Mouse (Mus musculus) lung, postnatal 10 days (tissue): ENCODE measurements around the gene Sik3.
A peak's percentile ranks its signal among the peaks of the same experiment; 100 is the strongest.
"Not testable (repeated sequence)": the region's sequence is repeated elsewhere in the genome, so short reads cannot be mapped to it uniquely, and the experiment has no call there.

Experiments
- DNase-seq: peaks from one replicate; pipeline ENCODE4 v3.0.0; 2021

Gene Sik3

DNA sequence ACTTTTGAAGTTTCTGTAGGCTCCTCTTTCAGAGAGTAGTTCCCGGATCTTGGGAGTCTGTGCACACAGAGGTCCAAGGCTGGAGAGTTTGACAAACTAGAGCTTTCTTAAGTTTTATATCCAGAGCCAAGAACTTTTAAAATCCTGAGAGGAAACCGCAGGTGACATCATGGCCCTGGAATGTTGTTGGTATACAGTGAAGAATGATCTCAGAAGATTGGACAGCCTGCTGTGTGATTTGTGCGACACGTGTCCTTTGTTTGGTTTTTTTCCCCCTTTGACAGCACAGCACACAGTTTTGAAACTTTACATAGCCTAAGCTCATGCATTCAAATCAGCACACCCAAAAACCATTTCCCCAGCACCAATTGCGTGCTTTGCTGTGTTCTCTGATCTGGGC is 99.6 kb downstream of the Sik3 start:
- peak; percentile 83 for DNase-seq

DNA sequence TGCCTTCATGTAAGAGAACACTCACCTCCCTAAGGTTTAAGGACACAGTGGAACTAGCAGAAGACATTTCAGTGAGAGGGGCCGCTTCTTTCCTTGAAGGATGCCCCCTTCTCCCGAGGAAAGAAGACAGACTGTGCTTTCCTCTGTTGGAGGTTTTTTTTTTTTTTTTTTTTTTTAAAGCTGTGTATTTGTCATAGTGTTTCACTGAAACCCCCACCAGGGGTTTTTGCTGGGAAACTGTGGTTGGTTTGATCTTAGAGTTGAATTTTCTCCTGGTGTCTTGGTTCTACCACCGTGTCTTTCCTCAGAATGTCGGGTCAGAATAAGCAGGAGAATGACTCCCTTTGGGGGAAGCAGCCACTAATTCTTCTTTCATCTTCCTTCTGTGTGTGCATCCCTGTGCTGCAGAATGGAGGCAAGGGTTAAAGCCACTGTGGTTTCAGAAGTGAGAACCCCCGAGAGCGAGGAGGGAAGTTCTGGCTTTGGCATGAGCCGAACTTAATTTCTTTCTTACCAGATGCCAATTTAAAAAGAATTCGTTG is 106.3 kb downstream of the Sik3 start:
- DNase-seq: no peak

GRCm38 (mm10) chr9:46119943-46120441 is 107.4 kb downstream of the Sik3 start:
- DNase-seq: peak; percentile 93

DNA sequence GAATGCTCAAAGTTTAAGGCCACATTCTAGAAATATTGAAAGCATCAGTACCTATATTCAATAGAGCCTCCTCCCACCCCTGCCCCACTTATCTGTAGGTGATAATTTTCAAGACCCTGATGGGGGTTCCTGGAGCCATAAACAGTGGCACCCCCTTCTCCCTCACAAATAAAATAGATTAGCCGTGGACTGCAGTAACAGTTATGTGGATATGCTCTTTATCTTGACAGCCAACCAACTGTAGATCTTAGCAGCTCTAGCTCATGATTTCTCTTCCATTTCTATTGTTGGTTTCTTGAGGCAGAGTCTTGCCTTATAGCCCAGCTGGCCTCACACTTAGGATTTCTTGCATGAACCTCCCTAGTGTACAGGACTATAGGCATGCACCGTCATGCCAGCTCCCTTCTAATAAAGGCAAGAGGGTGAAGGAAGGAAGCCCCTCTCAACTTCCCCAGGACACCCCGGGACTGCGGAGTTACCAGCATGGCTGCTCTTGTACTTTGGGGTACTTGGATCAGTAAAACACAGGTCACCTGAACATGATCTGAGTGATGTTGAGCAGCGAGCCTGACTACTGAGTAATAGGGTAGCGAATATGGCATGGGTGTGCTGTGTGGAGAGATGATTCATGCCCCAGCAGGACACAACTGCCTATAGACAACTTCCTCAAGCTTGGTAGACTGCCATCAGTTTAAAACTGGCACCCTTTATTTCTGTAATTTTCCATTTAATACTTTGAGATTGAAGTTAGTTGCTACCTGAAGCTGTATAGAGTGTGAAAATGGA is 108.0 kb downstream of the Sik3 start:
- no peak for DNase-seq

DNA sequence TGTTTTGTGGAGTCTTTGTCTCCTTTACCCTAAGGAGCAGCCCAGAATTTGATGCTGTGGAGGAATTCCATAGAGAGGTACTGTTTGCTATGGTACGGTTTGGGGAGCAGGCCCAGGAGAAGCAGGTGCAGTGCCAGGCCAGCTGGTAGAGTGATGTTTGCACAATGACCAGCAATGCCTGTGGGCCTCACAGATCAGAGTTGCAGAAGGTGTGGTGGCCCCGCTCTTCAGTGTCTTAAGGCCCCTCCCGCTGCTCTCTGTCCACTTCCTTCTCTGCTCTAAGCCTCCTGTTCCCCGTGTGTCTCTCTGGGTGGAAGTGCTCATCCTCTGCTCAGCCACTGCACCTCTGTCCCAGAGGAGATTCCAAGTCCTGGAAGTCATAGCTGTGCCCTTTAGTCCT is 108.9 kb downstream of the Sik3 start:
- no peak for DNase-seq

DNA sequence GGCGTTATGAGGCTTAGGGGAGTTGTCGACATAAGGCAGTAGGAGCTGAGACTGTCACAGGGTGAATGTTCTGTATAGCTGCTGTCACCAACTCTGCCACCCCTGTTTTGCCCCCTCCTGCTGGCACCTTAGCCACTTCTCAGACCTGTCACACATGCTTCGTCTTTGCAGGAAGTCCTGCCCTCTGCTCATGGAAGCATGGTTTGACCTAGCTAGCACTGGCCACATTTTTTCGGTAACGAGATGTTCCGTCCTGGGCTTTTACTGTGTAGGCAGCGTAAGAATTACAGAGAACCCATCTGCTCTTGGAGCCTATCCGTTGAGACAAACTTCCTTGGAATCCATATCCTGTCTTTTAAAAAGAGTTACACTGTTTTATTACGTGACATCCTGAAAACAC is 110.1 kb downstream of the Sik3 start:
- DNase-seq: no peak

DNA sequence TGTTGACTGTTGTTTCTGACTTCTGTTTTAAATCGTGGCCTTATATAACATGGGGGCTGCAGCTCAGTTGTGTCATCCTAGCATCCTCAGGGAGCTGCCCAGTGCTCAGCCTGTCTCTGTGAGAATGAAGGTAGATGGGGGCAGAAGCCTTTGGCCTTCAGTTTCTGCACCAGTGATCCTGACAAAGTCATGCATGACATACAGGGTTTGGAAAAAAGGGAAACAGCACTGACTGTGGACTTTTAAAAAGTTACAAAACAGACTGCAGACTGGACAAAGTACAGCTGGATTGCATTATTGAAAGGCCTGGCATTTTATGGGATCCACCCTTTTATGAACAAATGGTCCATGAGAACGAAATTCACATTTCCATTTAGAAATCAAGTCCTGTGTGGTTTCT is 113.7 kb downstream of the Sik3 start:
- no peak for DNase-seq

GRCm38 (mm10) chr9:46127326-46127725 is 114.7 kb downstream of the Sik3 start:
- DNase-seq: no peak

DNA sequence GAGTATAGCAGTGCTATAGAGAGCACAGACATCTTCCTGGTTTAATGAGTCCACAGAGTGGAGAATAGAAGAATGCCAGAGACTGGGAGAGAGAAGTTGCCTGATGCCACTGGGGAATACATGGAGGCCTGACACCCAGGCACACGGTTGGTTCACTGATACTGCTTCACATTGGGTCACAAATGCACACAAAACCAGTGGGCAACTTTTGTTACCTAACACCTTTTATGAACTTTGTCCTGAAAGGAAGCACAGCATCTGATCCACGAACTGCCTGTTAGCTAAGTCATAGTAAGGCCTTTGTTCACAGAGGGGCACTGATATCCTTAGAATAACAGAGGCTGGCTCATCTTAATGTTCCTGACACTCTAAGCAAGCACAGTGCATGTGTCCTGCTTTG is 116.6 kb downstream of the Sik3 start:
- no peak for DNase-seq

- DNase-seq: not testable (repeated sequence)
Measured at GRCm38 (mm10) chr9:46132821-46133220, 120.2 kb downstream of the Sik3 start.

DNA sequence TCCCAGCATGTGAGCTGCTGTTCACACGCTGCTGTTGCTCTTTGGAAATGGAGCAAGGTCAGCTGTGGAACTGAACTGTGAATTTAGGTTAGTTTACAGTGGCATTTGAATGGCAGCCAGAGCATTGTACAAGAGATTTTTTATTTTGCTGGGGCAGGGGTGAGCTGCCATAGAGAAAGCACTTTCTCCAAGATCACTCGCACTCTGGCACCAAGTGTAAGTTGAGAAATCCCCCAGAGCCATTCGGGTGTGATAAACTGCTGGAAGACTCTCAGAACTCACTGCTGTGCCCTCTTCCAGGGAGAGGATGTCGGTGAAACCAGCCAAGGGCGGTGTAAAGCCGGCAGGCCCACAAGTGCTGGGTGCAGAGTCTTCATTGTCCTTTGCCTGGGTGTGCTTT is 126.2 kb downstream of the Sik3 start:
- DNase-seq: peak; percentile 35

- no peak for DNase-seq
Measured at GRCm38 (mm10) chr9:46140811-46141210, 128.2 kb downstream of the Sik3 start.

DNA sequence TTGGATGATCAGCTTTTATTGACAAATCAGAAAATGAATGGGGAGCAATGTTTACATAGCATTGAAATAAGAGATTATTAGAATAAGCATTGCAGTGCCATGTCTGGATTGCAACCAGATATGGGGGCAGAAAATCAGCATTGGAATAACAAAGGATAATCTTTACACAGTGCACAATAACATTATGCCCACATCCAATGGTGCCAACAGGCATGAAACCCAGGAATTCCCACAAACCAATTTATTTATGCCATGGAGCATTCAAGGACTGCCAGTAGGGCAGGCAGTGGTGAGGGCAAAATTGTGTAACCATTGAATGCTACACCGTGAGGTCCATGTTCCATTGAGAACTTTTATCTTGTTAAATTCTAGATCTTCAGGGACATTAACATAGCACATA is 129.4 kb downstream of the Sik3 start:
- no peak for DNase-seq

DNA sequence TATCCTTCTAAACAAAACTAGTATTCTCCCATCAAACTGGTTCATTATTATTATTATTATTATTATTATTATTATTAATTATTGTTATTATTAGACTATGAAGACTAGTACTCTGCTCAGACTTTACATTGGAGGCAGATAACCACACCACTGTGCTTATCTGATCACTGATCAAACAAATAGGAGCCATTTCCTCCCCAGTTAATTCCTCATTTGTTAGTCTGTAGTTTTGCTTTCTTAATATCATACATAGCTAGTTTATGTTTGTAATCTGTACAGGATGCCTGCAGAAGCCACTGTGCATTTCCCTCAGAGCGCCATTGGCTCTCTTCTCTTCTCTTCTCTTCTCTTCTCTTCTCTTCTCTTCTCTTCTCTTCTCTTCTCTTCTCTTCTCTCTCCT is 129.9 kb downstream of the Sik3 start:
- DNase-seq: no peak

DNA sequence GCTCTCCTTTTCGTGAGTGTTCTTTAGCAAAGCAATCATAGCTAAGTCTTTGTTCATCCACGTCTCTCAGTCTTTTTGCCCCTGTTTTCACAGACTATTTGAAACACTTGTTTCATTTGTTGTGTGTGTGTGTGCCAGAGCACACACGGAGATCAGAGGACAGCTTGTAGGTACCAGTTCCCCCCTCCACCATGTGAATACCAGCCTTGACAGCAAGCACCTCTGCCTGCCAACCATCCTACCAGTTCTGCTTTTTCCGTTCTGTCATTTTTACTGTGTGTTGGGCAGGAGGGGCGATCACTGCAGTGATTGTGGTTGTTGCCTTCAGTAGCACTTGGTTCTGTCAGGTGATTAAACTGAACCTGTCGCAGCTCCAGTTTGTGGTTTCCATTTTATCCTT is 132.4 kb downstream of the Sik3 start:
- no peak for DNase-seq

GRCm38 (mm10) chr9:46146437-46146836 is 133.8 kb downstream of the Sik3 start:
- DNase-seq: no peak

DNA sequence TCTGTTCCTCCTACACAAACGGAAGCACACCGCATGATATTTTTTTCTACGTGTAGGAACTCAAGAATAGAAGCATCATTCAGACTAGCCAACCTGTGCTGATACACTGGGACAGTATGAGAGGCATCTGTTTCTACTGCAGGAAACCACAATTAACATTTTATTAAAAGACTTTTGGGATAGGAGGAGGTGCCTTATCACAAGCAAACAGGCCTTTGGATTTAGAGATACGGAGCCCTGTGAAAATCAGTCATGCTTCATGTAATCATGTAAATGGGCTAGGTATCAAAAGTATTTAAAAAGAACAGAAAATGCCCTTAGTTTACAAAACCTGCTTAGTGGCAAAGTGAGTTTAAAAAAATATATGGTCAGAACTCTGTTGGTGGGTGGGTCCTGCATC is 136.1 kb downstream of the Sik3 start:
- DNase-seq: no peak

DNA sequence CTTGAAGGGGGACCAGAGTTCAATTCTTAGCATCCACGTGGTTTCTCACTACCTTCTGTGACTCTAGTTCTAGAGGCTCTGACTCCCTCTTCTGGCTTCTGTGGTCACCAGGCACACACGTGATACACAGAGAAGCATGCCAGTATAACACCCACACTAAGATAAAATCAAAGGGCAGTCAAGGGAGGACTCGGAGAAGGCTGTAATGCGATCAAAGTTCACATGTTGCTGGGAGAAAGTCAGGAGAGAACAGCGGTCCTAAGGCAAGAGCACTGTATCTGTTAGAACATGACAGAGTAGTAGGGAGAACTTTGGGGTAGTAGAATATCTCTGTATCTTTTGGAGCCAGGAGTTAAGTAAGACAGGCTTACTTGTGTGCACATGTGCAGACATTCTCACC is 136.8 kb downstream of the Sik3 start:
- no peak for DNase-seq

DNA sequence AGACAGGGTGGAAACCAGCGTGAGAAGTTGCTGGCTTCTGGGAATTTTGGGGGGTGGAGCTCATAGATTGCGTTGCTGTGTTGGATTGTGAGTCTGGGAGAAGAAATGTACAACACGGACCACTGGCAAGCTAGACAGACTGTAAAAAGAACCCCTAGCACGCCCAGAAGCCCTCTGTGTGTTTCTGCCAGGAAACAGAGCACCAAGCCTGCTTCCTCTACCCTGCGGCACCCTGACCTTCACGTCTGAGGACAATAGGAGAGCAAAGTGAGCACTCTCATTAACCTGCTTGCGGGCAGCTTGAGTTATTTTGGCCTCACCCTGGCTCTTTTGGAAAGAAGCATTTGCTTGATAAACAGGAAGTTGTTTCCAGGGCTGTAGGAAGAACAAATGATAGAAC is 137.5 kb downstream of the Sik3 start:
- peak; percentile 60 for DNase-seq

GRCm38 (mm10) chr9:46150890-46151703 is 138.5 kb downstream of the Sik3 start:
- DNase-seq: no peak

DNA sequence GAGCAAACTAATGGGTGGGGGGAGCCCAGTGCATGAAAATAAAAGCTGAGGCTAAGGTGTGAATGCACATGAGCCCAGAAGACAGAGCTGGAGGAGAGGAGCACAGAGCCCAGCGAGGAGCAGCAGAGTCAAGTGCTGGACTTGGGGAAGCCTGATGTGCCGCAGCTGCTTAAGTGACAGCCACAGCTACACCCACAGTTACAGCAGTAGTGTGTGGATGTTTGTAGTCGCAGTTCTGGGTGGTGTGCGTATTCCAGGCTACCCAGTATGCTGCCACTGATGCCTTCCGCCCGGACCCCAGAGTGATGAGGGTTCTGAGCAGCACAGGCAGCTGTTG is 139.1 kb downstream of the Sik3 start:
- peak; percentile 44 for DNase-seq

GRCm38 (mm10) chr9:46152067-46153015 is 139.7 kb downstream of the Sik3 start:
- DNase-seq: no peak

GRCm38 (mm10) chr9:46154469-46154868 is 141.8 kb downstream of the Sik3 start:
- no peak for DNase-seq
